19 mouse cellular contexts compared by ENCODE assay signal in genomic region chr11:36204381-36204780, GRCm38 (mm10).
A peak's percentile ranks its signal among the peaks of the same experiment; 100 is the strongest.
DNase-seq lines count a peak whose midpoint lies in the region; ATAC-seq and TF ChIP-seq lines count a peak whose summit lies in the region.
"Had no signal": no experiment of that assay in that cellular context is flagged by ENCODE, and none has a peak within 500 bp of the region (broad histone marks: within the 10 kb centered on the region; RNA-seq: fewer than 3 reads in every experiment).

No protein-coding gene starts in this region.

- no peaks in the 10 kb centered on the region for H3K27me3 ChIP-seq in heart, embryonic 10.5 days (ENCODE audit: insufficient read depth, poor library complexity, severe bottlenecking)
- no peaks in the 10 kb centered on the region for H3K27me3 ChIP-seq in heart, adult 2 months (ENCODE audit: control insufficient read depth, insufficient read depth, low read length)
- no peaks in the 10 kb centered on the region for H3K27me3 ChIP-seq in heart, embryonic 13.5 days (replicated peaks)
- H3K27me3 ChIP-seq in midbrain, postnatal 0 days (ENCODE audit: insufficient read depth, low read length) = no peaks in the 10 kb centered on the region
- H3K27me3 ChIP-seq: embryonic facial prominence, embryonic 12.5 days; liver, embryonic 15.5 days; stomach, embryonic 15.5 days had no signal

- peaks cover 21% of the 10 kb centered on the region for H3K4me1 ChIP-seq in heart, embryonic 10.5 days
- no peaks in the 10 kb centered on the region for H3K4me1 ChIP-seq in heart, adult 2 months (ENCODE audit: control insufficient read depth, insufficient read depth, low read length)
- peaks cover 33% of the 10 kb centered on the region for H3K4me1 ChIP-seq in heart, embryonic 13.5 days
- no peaks in the 10 kb centered on the region for H3K4me1 ChIP-seq in midbrain, postnatal 0 days (ENCODE audit: insufficient read depth, low read length)
- H3K4me1 ChIP-seq: embryonic facial prominence, embryonic 12.5 days; liver, embryonic 15.5 days; stomach, embryonic 15.5 days had no signal

- intact Hi-C loops in heart, adult 2 months (cut with DNase I) = no loop called here
- intact Hi-C loops in left cerebral cortex, adult 2 months (cut with DNase I) = no loop called here

- H3K4me2 ChIP-seq in heart, embryonic 13.5 days = 0 out of 2 replicates have a peak overlapping the region, but pooled peaks have one; percentile 7
- no peak overlapping the region for H3K4me2 ChIP-seq in midbrain, postnatal 0 days (ENCODE audit: low read depth, low read length, poor library complexity, severe bottlenecking)
- H3K4me2 ChIP-seq: embryonic facial prominence, embryonic 12.5 days; hindbrain, embryonic 14.5 days; liver, embryonic 15.5 days; stomach, embryonic 15.5 days had no signal

- TF ChIP-seq CTCF in heart, adult 2 months (IDR thresholded peaks at IDR 0.05) = no peak
- no peak for TF ChIP-seq CTCF in left cerebral cortex, adult 2 months (IDR thresholded peaks at IDR 0.05)
- TF ChIP-seq CTCF in midbrain, postnatal 0 days (IDR thresholded peaks at IDR 0.05) = no peak

- TF ChIP-seq EP300 in heart, adult 2 months (IDR thresholded peaks at IDR 0.05; ENCODE audit: insufficient read depth, low read depth, low read length) = no peak

- no peaks in the 10 kb centered on the region for H3K79me2 ChIP-seq in heart, adult 2 months (replicated peaks; ENCODE audit: control insufficient read depth, insufficient read depth, low read length)

- no peak overlapping the region for H3K4me3 ChIP-seq in heart, embryonic 10.5 days
- no peak overlapping the region for H3K4me3 ChIP-seq in heart, adult 2 months
- H3K4me3 ChIP-seq in left cerebral cortex, adult 2 months = no peak overlapping the region
- H3K4me3 ChIP-seq in heart, embryonic 13.5 days = no peak overlapping the region
- no peak overlapping the region for H3K4me3 ChIP-seq in midbrain, postnatal 0 days (ENCODE audit: low read depth, low read length)
- H3K4me3 ChIP-seq: embryonic facial prominence, embryonic 12.5 days; erythroblast, embryonic 14.5 days; liver, embryonic 15.5 days; stomach, embryonic 15.5 days had no signal

- no peak overlapping the region for H3K9ac ChIP-seq in heart, adult 2 months (ENCODE audit: low read depth, low read length)
- H3K9ac ChIP-seq in heart, embryonic 13.5 days = no peak overlapping the region
- H3K9ac ChIP-seq in midbrain, postnatal 0 days (replicated peaks; ENCODE audit: low read length, poor library complexity, severe bottlenecking) = no peak overlapping the region
- H3K9ac ChIP-seq: embryonic facial prominence, embryonic 12.5 days; hindbrain, embryonic 14.5 days; liver, embryonic 15.5 days; stomach, embryonic 15.5 days had no signal

- no peaks in the 10 kb centered on the region for H3K36me3 ChIP-seq in heart, embryonic 10.5 days
- no peaks in the 10 kb centered on the region for H3K36me3 ChIP-seq in heart, adult 2 months (ENCODE audit: control insufficient read depth, insufficient read depth, low read length)
- H3K36me3 ChIP-seq in heart, embryonic 13.5 days = no peaks in the 10 kb centered on the region
- H3K36me3 ChIP-seq in midbrain, postnatal 0 days (ENCODE audit: insufficient read depth, low read length) = peaks cover 7% of the 10 kb centered on the region
- H3K36me3 ChIP-seq: embryonic facial prominence, embryonic 12.5 days; liver, embryonic 15.5 days; stomach, embryonic 15.5 days had no signal

- DNase-seq in heart, embryonic 10.5 days (ENCODE audit: low spot score) = no peak
- no peak for DNase-seq in heart, adult 2 months
- DNase-seq in left cerebral cortex, adult 2 months (ENCODE audit: extremely low spot score in 1 of 2, low spot score in 2 of 2) = no peak
- DNase-seq in left cerebral cortex, adult 18-20 months (ENCODE audit: low spot score in 2 of 2) = no peak
- no peak for DNase-seq in midbrain, postnatal 0 days (ENCODE audit: low spot score)
- DNase-seq in cerebellum, adult 9-11 months = no peak
- DNase-seq: B cell, adult 2 months; cerebellum, adult 8-10 months; gastrocnemius, postnatal 36 days; kidney, adult 11 months; retina, postnatal 1 day; thymus, adult 2 months had no signal

- peak overlapping the region; percentile 59; the same call in 1 of the 2 replicates for H3K27ac ChIP-seq in heart, embryonic 10.5 days
- no peak overlapping the region for H3K27ac ChIP-seq in heart, adult 2 months
- peak overlapping the region; percentile 74 for H3K27ac ChIP-seq in left cerebral cortex, adult 2 months
- H3K27ac ChIP-seq in heart, embryonic 13.5 days (replicated peaks) = peak overlapping the region; percentile 76
- 0 out of 2 replicates have a peak overlapping the region, but pooled peaks have one; percentile 18 for H3K27ac ChIP-seq in midbrain, postnatal 0 days (ENCODE audit: low read depth, low read length)
- H3K27ac ChIP-seq: embryonic facial prominence, embryonic 12.5 days; hindbrain, embryonic 14.5 days; liver, embryonic 15.5 days; stomach, embryonic 15.5 days had no signal

- ATAC-seq in heart, embryonic 13.5 days (ENCODE audit: extremely low read depth, insufficient number of reproducible peaks, low FRiP score, low TSS enrichment) = no peak
- ATAC-seq in midbrain, postnatal 0 days (ENCODE audit: low FRiP score) = no peak
- ATAC-seq: forebrain, embryonic 14.5 days had no signal

- WGBS in heart, embryonic 10.5 days = 33% methylated on average over 6 of the region's 6 CpGs
- WGBS in heart, adult 2 months = 30% methylated on average over 6 of the region's 6 CpGs
- WGBS in heart, embryonic 13.5 days = 32% methylated on average over 6 of the region's 6 CpGs
- WGBS in midbrain, postnatal 0 days = 68% methylated on average over 6 of the region's 6 CpGs

- no peak for TF ChIP-seq POLR2A in heart, adult 2 months (IDR thresholded peaks at IDR 0.05; ENCODE audit: insufficient read depth, low read depth, low read length)

- no peaks in the 10 kb centered on the region for H3K9me3 ChIP-seq in heart, embryonic 10.5 days
- H3K9me3 ChIP-seq in heart, embryonic 13.5 days = no peaks in the 10 kb centered on the region
- no peaks in the 10 kb centered on the region for H3K9me3 ChIP-seq in midbrain, postnatal 0 days (ENCODE audit: low read length)
- H3K9me3 ChIP-seq: embryonic facial prominence, embryonic 12.5 days; liver, embryonic 15.5 days; stomach, embryonic 15.5 days had no signal
